Mouse (Mus musculus) limb, embryonic 13.5 days (tissue): ENCODE data around the gene Plb1. TPM values are rescaled to one million over a fixed set of nuclear protein-coding genes. Genes with fewer than 3 reads are reported as not detected.

ENCODE experiments used
- ATAC-seq: fragments of 200-750 bp; cut with Nextera tagmentation; 2 replicates; pipeline ENCODE4 v1.8.0; 2017; ENCODE audit warnings: low read depth, moderate number of reproducible peaks, moderate TSS enrichment; ENCODE audit not compliant: low FRiP score
- H3K27ac ChIP-seq: fragments of 300-500 bp; sonication (generic); 2 replicates; pipeline ENCODE4 v1.5.1; 2015; ENCODE audit warnings: inconsistent platforms, mild to moderate bottlenecking, moderate library complexity
- H3K27me3 ChIP-seq: fragments of 300-500 bp; sonication (generic); 2 replicates; pipeline ENCODE4 v1.6.1; 2015; ENCODE audit warnings: mild to moderate bottlenecking, inconsistent platforms
- H3K36me3 ChIP-seq: fragments of 300-500 bp; sonication (generic); 2 replicates; pipeline ENCODE4 v1.6.1; 2015; ENCODE audit warnings: inconsistent platforms, mild to moderate bottlenecking, moderate library complexity
- H3K4me1 ChIP-seq: fragments of 300-500 bp; sonication (generic); 2 replicates; pipeline ENCODE4 v1.6.1; 2015; ENCODE audit warnings: inconsistent platforms
- H3K4me2 ChIP-seq: fragments of 300-500 bp; sonication (generic); replicated peaks from 2 replicates; pipeline ENCODE4 v1.6.1; 2015; ENCODE audit warnings: inconsistent platforms, mild to moderate bottlenecking, moderate library complexity
- H3K4me3 ChIP-seq: fragments of 300-500 bp; sonication (generic); 2 replicates; pipeline ENCODE4 v1.5.1; 2015; ENCODE audit warnings: moderate library complexity, mild to moderate bottlenecking, inconsistent platforms
- H3K9ac ChIP-seq: fragments of 300-500 bp; sonication (generic); 2 replicates; pipeline ENCODE4 v1.6.1; 2015; ENCODE audit warnings: mild to moderate bottlenecking, inconsistent platforms
- H3K9me3 ChIP-seq: fragments of 300-500 bp; sonication (generic); 2 replicates; pipeline ENCODE4 v1.6.1; 2016; ENCODE audit warnings: inconsistent platforms
- WGBS: fragments of 180-500 bp; shearing (Covaris S2); methylation state at CpG from one replicate; pipeline ENCODE4 v1.1.7; 2015; 5-methylcytosine and 5-hydroxymethylcytosine counted together
- polyA plus RNA-seq: library from polyadenylated mRNA; unstranded; fragments of >200 nt; fragmentation: Nextera tagmentation; extraction: Ambion mirVana; gene quantifications from 2 replicates; pipeline ENCODE4 v1.2.1, GENCODE M21; 2015

Gene Plb1
- polyA plus RNA-seq, 1 experiment from 2014 or later: 1.0 TPM

GRCm38 (mm10) chr5:32309714-32310113 is 77.2 kb downstream of the Plb1 start:
- Histone ChIP-seq H3K27ac (no peak overlapping the region), H3K9me3 (no peaks in the 10 kb centered on the region), H3K4me2 (no peak overlapping the region), H3K4me1 (no peaks in the 10 kb centered on the region), H3K27me3 (no peaks in the 10 kb centered on the region), H3K36me3 (no peaks in the 10 kb centered on the region), H3K4me3 (no peak overlapping the region), H3K9ac (no peak overlapping the region)
- no peak for ATAC-seq
- 76% methylated on average over 1 of the region's 1 CpGs for WGBS

- H3K9me3 ChIP-seq: no peaks in the 10 kb centered on the region
- WGBS: 79% methylated on average over 5 of the region's 5 CpGs
- no peak overlapping the region for H3K4me2 ChIP-seq
- no peak overlapping the region for H3K27ac ChIP-seq
- no peaks in the 10 kb centered on the region for H3K4me1 ChIP-seq
- H3K4me3 ChIP-seq: no peak overlapping the region
- H3K27me3 ChIP-seq: no peaks in the 10 kb centered on the region
- ATAC-seq: no peak
- no peak overlapping the region for H3K9ac ChIP-seq
- no peaks in the 10 kb centered on the region for H3K36me3 ChIP-seq
These were observed 78.3 kb downstream of the Plb1 start for GRCm38 (mm10) chr5:32310802-32311201.

- ATAC-seq: no peak
- no peaks in the 10 kb centered on the region for H3K4me1 ChIP-seq
- H3K27me3 ChIP-seq: no peaks in the 10 kb centered on the region
- no peak overlapping the region for H3K27ac ChIP-seq
- H3K9me3 ChIP-seq: no peaks in the 10 kb centered on the region
- no peak overlapping the region for H3K9ac ChIP-seq
- 63% methylated on average over 3 of the region's 3 CpGs for WGBS
- no peak overlapping the region for H3K4me3 ChIP-seq
- no peak overlapping the region for H3K4me2 ChIP-seq
- no peaks in the 10 kb centered on the region for H3K36me3 ChIP-seq
These were observed 79.2 kb downstream of the Plb1 start for GRCm38 (mm10) chr5:32311589-32312166.

- Histone ChIP-seq H3K4me2 (no peak overlapping the region), H3K9me3 (no peaks in the 10 kb centered on the region), H3K4me3 (no peak overlapping the region), H3K27ac (no peak overlapping the region), H3K9ac (no peak overlapping the region), H3K4me1 (no peaks in the 10 kb centered on the region), H3K27me3 (no peaks in the 10 kb centered on the region), H3K36me3 (no peaks in the 10 kb centered on the region)
- 79% methylated on average over 6 of the region's 6 CpGs for WGBS
- no peak for ATAC-seq
These were observed 81.2 kb downstream of the Plb1 start for GRCm38 (mm10) chr5:32313671-32314070.

- 55% methylated on average over 2 of the region's 2 CpGs for WGBS
- no peak overlapping the region for H3K4me3 ChIP-seq
- H3K9me3 ChIP-seq: no peaks in the 10 kb centered on the region
- ATAC-seq: no peak
- H3K4me1 ChIP-seq: no peaks in the 10 kb centered on the region
- H3K36me3 ChIP-seq: no peaks in the 10 kb centered on the region
- H3K27ac ChIP-seq: no peak overlapping the region
- H3K4me2 ChIP-seq: no peak overlapping the region
- H3K9ac ChIP-seq: no peak overlapping the region
- H3K27me3 ChIP-seq: no peaks in the 10 kb centered on the region
These were observed 82.2 kb downstream of the Plb1 start for GRCm38 (mm10) chr5:32314731-32315130.

- Histone ChIP-seq H3K27me3 (no peaks in the 10 kb centered on the region), H3K4me1 (0 out of 2 replicates have a peak, but pooled peaks cover 6% of the 10 kb centered on the region), H3K9ac (no peak overlapping the region), H3K36me3 (no peaks in the 10 kb centered on the region), H3K27ac (no peak overlapping the region), H3K4me3 (no peak overlapping the region), H3K4me2 (peak overlapping the region; percentile 42), H3K9me3 (no peaks in the 10 kb centered on the region)
- WGBS: 38% methylated on average over 7 of the region's 7 CpGs
- ATAC-seq: peak; percentile 51; the same call in 1 of the 2 replicates
These were observed 89.8 kb downstream of the Plb1 start for GRCm38 (mm10) chr5:32322146-32322811.

GRCm38 (mm10) chr5:32328139-32328538 is 95.6 kb downstream of the Plb1 start:
- ATAC-seq: no peak
- Histone ChIP-seq H3K4me3 (no peak overlapping the region), H3K4me1 (peaks cover 5% of the 10 kb centered on the region; the same call in 1 of the 2 replicates), H3K9me3 (no peaks in the 10 kb centered on the region), H3K4me2 (no peak overlapping the region), H3K36me3 (no peaks in the 10 kb centered on the region), H3K27me3 (no peaks in the 10 kb centered on the region), H3K9ac (no peak overlapping the region), H3K27ac (no peak overlapping the region)
- WGBS: 85% methylated on average over 7 of the region's 7 CpGs

- WGBS: 84% methylated on average over 4 of the region's 4 CpGs
- Histone ChIP-seq H3K27ac (no peak overlapping the region), H3K4me1 (peaks cover 36% of the 10 kb centered on the region), H3K4me2 (no peak overlapping the region), H3K36me3 (no peaks in the 10 kb centered on the region), H3K27me3 (no peaks in the 10 kb centered on the region), H3K9me3 (no peaks in the 10 kb centered on the region), H3K4me3 (no peak overlapping the region), H3K9ac (no peak overlapping the region)
- no peak for ATAC-seq
These were observed 100.1 kb downstream of the Plb1 start for GRCm38 (mm10) chr5:32332591-32332990.

GRCm38 (mm10) chr5:32335172-32335571 is 102.7 kb downstream of the Plb1 start:
- no peak overlapping the region for H3K27ac ChIP-seq
- H3K27me3 ChIP-seq: no peaks in the 10 kb centered on the region
- H3K4me1 ChIP-seq: peaks cover 36% of the 10 kb centered on the region
- no peaks in the 10 kb centered on the region for H3K36me3 ChIP-seq
- no peak overlapping the region for H3K9ac ChIP-seq
- no peak overlapping the region for H3K4me3 ChIP-seq
- H3K9me3 ChIP-seq: no peaks in the 10 kb centered on the region
- 37% methylated on average over 6 of the region's 6 CpGs for WGBS
- peak; percentile 52; the same call in 1 of the 2 replicates for ATAC-seq
- no peak overlapping the region; the same call in 1 of the 2 replicates for H3K4me2 ChIP-seq

GRCm38 (mm10) chr5:32336092-32336491 is 103.6 kb downstream of the Plb1 start:
- 50% methylated on average over 5 of the region's 5 CpGs for WGBS
- peaks cover 36% of the 10 kb centered on the region for H3K4me1 ChIP-seq

GRCm38 (mm10) chr5:32337336-32337735 is 104.8 kb downstream of the Plb1 start:
- ATAC-seq: no peak
- H3K4me2 ChIP-seq: no peak overlapping the region
- H3K27ac ChIP-seq: no peak overlapping the region
- peaks cover 36% of the 10 kb centered on the region for H3K4me1 ChIP-seq
- H3K36me3 ChIP-seq: no peaks in the 10 kb centered on the region
- no peak overlapping the region for H3K9ac ChIP-seq
- WGBS: 69% methylated on average over 1 of the region's 1 CpGs
- H3K4me3 ChIP-seq: no peak overlapping the region
- H3K9me3 ChIP-seq: no peaks in the 10 kb centered on the region
- no peaks in the 10 kb centered on the region for H3K27me3 ChIP-seq

More at GRCm38 (mm10) chr5:32336092-32336491, 103.6 kb downstream of the Plb1 start:
- no peak overlapping the region for H3K9ac ChIP-seq
- H3K27ac ChIP-seq: no peak overlapping the region
- no peaks in the 10 kb centered on the region for H3K27me3 ChIP-seq
- no peak overlapping the region for H3K4me2 ChIP-seq
- no peak for ATAC-seq
- H3K9me3 ChIP-seq: no peaks in the 10 kb centered on the region
- H3K36me3 ChIP-seq: no peaks in the 10 kb centered on the region
- no peak overlapping the region for H3K4me3 ChIP-seq

- ATAC-seq: no peak
- H3K4me1 ChIP-seq: peaks cover 29% of the 10 kb centered on the region
- H3K27me3 ChIP-seq: no peaks in the 10 kb centered on the region
- WGBS: 51% methylated on average over 2 of the region's 2 CpGs
- H3K9me3 ChIP-seq: no peaks in the 10 kb centered on the region
- no peak overlapping the region for H3K27ac ChIP-seq
- no peak overlapping the region for H3K9ac ChIP-seq
- H3K4me2 ChIP-seq: no peak overlapping the region
- H3K4me3 ChIP-seq: no peak overlapping the region
- no peaks in the 10 kb centered on the region for H3K36me3 ChIP-seq
These were observed 105.8 kb downstream of the Plb1 start for GRCm38 (mm10) chr5:32338339-32338738.

GRCm38 (mm10) chr5:32338766-32339165 is 106.3 kb downstream of the Plb1 start:
- H3K9me3 ChIP-seq: no peaks in the 10 kb centered on the region
- H3K4me1 ChIP-seq: peaks cover 24% of the 10 kb centered on the region
- H3K36me3 ChIP-seq: no peaks in the 10 kb centered on the region
- no peak overlapping the region for H3K9ac ChIP-seq
- no peak overlapping the region for H3K27ac ChIP-seq
- ATAC-seq: no peak
- no peaks in the 10 kb centered on the region for H3K27me3 ChIP-seq
- no peak overlapping the region for H3K4me3 ChIP-seq
- 68% methylated on average over 3 of the region's 3 CpGs for WGBS
- no peak overlapping the region for H3K4me2 ChIP-seq
